Mouse (Mus musculus) midbrain, embryonic 16.5 days (tissue): ENCODE measurements around the gene Pard6b. TPM values are rescaled to one million over a fixed set of nuclear protein-coding genes. Genes with fewer than 3 reads are reported as not detected.

Experiments
- ATAC-seq: fragments of 200-750 bp; cut with Nextera tagmentation; 2 replicates; pipeline ENCODE4 v1.8.0; 2017; ENCODE audit warnings: moderate TSS enrichment
- H3K27ac ChIP-seq: fragments of 300-500 bp; sonication (generic); 2 replicates; pipeline ENCODE4 v1.5.1; 2014; ENCODE audit warnings: mild to moderate bottlenecking, low read length, mixed read lengths
- H3K27me3 ChIP-seq: fragments of 300-500 bp; sonication (generic); 2 replicates; pipeline ENCODE4 v1.6.1; 2014; ENCODE audit warnings: low read depth, low read length, mixed read lengths; ENCODE audit not compliant: control insufficient read depth, insufficient read depth
- H3K36me3 ChIP-seq: fragments of 300-500 bp; sonication (generic); 2 replicates; pipeline ENCODE4 v1.6.1; 2014; ENCODE audit warnings: mild to moderate bottlenecking, low read length, moderate library complexity, mixed read lengths; ENCODE audit not compliant: control insufficient read depth, insufficient read depth
- H3K4me1 ChIP-seq: fragments of 300-500 bp; sonication (generic); 2 replicates; pipeline ENCODE4 v1.6.1; 2014; ENCODE audit warnings: mild to moderate bottlenecking, low read length, mixed read lengths; ENCODE audit not compliant: control insufficient read depth, insufficient read depth
- H3K4me2 ChIP-seq: fragments of 300-500 bp; sonication (generic); 2 replicates; pipeline ENCODE4 v1.6.1; 2014; ENCODE audit warnings: mild to moderate bottlenecking, low read length, mixed read lengths
- H3K4me3 ChIP-seq: fragments of 300-500 bp; sonication (generic); 2 replicates; pipeline ENCODE4 v1.5.1; 2014; ENCODE audit warnings: low read depth, mild to moderate bottlenecking, low read length, moderate library complexity, mixed read lengths
- H3K9ac ChIP-seq: fragments of 300-500 bp; sonication (generic); 2 replicates; pipeline ENCODE4 v1.6.1; 2014; ENCODE audit warnings: low read depth, low read length, mixed read lengths
- H3K9me3 ChIP-seq: fragments of 300-500 bp; sonication (generic); replicated peaks from 2 replicates; pipeline ENCODE4 v1.6.1; 2014; ENCODE audit warnings: mild to moderate bottlenecking, low read length, mixed read lengths; ENCODE audit not compliant: control insufficient read depth, poor library complexity, severe bottlenecking
- WGBS: fragments of 180-500 bp; shearing (Covaris S2); extraction: QIAGEN DNeasy Blood & Tissue Kit; methylation state at CpG from one replicate; pipeline ENCODE4 v1.1.7; 2014; 5-methylcytosine and 5-hydroxymethylcytosine counted together
- polyA plus RNA-seq: library from polyadenylated mRNA; unstranded; fragments of >200 nt; fragmentation: Nextera tagmentation; extraction: Ambion mirVana; gene quantifications from 2 replicates; pipeline ENCODE4 v1.2.1, GENCODE M21; 2015

Gene Pard6b
- polyA plus RNA-seq, 1 experiment from 2014 or later = 7.3 TPM

- 0 out of 2 replicates have a peak overlapping the region, but pooled peaks have one; percentile 34 for H3K9ac ChIP-seq
- no peaks in the 10 kb centered on the region for H3K9me3 ChIP-seq
- 0 out of 2 replicates have a peak, but pooled peaks cover 2% of the 10 kb centered on the region for H3K27me3 ChIP-seq
- no peak overlapping the region for H3K4me3 ChIP-seq
- no peak overlapping the region for H3K4me2 ChIP-seq
- WGBS = 16% methylated on average over 17 of the region's 17 CpGs
- no peaks in the 10 kb centered on the region for H3K36me3 ChIP-seq
- ATAC-seq = peak; percentile 27; the same call in 1 of the 2 replicates
- H3K27ac ChIP-seq = no peak overlapping the region
- peaks cover 11% of the 10 kb centered on the region; the same call in 1 of the 2 replicates for H3K4me1 ChIP-seq
Observed at GRCm38 (mm10) chr2:168114699-168115350, 34.0 kb downstream of the Pard6b start.

DNA sequence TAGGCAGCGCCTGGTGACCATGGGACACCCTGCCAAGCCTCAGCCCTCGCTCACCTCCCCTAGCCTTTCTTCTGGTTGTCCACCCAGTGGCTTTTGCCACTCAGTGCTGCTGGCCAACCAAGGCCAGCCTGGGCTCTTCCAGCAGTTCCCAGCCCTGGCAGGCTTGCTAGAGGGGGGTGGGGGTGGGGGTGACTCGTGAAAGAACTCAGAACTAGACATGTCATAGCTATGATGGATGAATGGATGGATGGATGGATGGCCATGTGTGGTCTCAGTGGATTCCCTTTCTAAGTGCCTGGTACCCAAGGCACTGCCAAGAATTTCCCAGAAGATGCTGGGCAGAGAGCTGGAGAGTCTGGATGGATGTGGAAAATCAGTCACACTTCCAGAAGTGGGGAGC, 35.0 kb downstream of the Pard6b start:
- no peak overlapping the region for H3K4me2 ChIP-seq
- H3K36me3 ChIP-seq = no peaks in the 10 kb centered on the region
- ATAC-seq = no peak
- H3K4me1 ChIP-seq = peaks cover 11% of the 10 kb centered on the region; the same call in 1 of the 2 replicates
- no peaks in the 10 kb centered on the region for H3K9me3 ChIP-seq
- H3K4me3 ChIP-seq = no peak overlapping the region
- 0 out of 2 replicates have a peak overlapping the region, but pooled peaks have one; percentile 6 for H3K9ac ChIP-seq
- no peak overlapping the region for H3K27ac ChIP-seq
- H3K27me3 ChIP-seq = 0 out of 2 replicates have a peak, but pooled peaks cover 2% of the 10 kb centered on the region
- 84% methylated on average over 3 of the region's 3 CpGs for WGBS

- peak; percentile 44; the same call in 1 of the 2 replicates for ATAC-seq
- Histone ChIP-seq H3K36me3 (no peaks in the 10 kb centered on the region), H3K9ac (peak overlapping the region; percentile 61), H3K4me3 (peak overlapping the region; percentile 38), H3K27ac (no peak overlapping the region), H3K27me3 (0 out of 2 replicates have a peak, but pooled peaks cover 2% of the 10 kb centered on the region), H3K4me2 (peak overlapping the region; percentile 75), H3K4me1 (peaks cover 11% of the 10 kb centered on the region; the same call in 1 of the 2 replicates), H3K9me3 (no peaks in the 10 kb centered on the region)
- under 1% methylated on average over 37 of the region's 37 CpGs for WGBS
Observed at GRCm38 (mm10) chr2:168117147-168117546, 36.3 kb downstream of the Pard6b start.

GRCm38 (mm10) chr2:168117553-168117952, 36.7 kb downstream of the Pard6b start:
- 0 out of 2 replicates have a peak, but pooled peaks cover 2% of the 10 kb centered on the region for H3K27me3 ChIP-seq
- under 1% methylated on average over 12 of the region's 13 CpGs for WGBS
- peak overlapping the region; percentile 61 for H3K9ac ChIP-seq
- peaks cover 11% of the 10 kb centered on the region; the same call in 1 of the 2 replicates for H3K4me1 ChIP-seq
- H3K36me3 ChIP-seq = no peaks in the 10 kb centered on the region
- peak overlapping the region; percentile 38 for H3K4me3 ChIP-seq
- H3K9me3 ChIP-seq = no peaks in the 10 kb centered on the region
- peak overlapping the region; percentile 75 for H3K4me2 ChIP-seq
- peak; percentile 7; the same call in 1 of the 2 replicates for ATAC-seq
- no peak overlapping the region for H3K27ac ChIP-seq

GRCm38 (mm10) chr2:168117967-168118366, 37.2 kb downstream of the Pard6b start:
- Histone ChIP-seq H3K36me3 (no peaks in the 10 kb centered on the region), H3K9me3 (no peaks in the 10 kb centered on the region), H3K27me3 (0 out of 2 replicates have a peak, but pooled peaks cover 2% of the 10 kb centered on the region), H3K4me3 (no peak overlapping the region), H3K9ac (no peak overlapping the region), H3K27ac (no peak overlapping the region), H3K4me2 (no peak overlapping the region), H3K4me1 (peaks cover 11% of the 10 kb centered on the region; the same call in 1 of the 2 replicates)
- ATAC-seq = no peak
- WGBS = 57% methylated on average over 16 of the region's 16 CpGs

DNA sequence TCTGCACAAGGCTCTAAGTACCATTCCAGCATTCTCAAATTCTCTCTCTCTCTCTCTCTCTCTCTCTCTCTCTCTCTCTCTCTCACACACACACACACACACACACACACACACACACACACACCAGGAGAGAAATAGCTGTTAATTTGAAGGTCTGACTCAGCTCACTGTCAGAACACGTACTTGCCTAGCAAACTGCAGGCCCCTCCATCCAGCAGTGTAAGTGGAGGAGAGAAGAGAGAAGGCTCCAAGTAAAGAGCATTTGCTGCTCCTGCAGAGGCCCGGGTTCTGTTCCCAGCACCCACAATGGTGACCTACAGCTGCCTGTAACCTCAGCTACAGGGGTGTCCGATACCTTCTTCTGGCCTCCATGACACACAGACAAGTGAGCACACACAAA, 37.7 kb downstream of the Pard6b start:
- Histone ChIP-seq H3K27me3 (0 out of 2 replicates have a peak, but pooled peaks cover 2% of the 10 kb centered on the region), H3K9ac (no peak overlapping the region), H3K4me1 (peaks cover 11% of the 10 kb centered on the region; the same call in 1 of the 2 replicates), H3K9me3 (no peaks in the 10 kb centered on the region), H3K36me3 (no peaks in the 10 kb centered on the region), H3K27ac (no peak overlapping the region), H3K4me3 (no peak overlapping the region), H3K4me2 (no peak overlapping the region)
- ATAC-seq = no peak
- 88% methylated on average over 3 of the region's 3 CpGs for WGBS

GRCm38 (mm10) chr2:168119123-168119522, 38.3 kb downstream of the Pard6b start:
- ATAC-seq = no peak
- H3K27me3 ChIP-seq = 0 out of 2 replicates have a peak, but pooled peaks cover 2% of the 10 kb centered on the region
- H3K4me2 ChIP-seq = no peak overlapping the region
- H3K27ac ChIP-seq = no peak overlapping the region
- 78% methylated on average over 12 of the region's 12 CpGs for WGBS
- no peaks in the 10 kb centered on the region for H3K36me3 ChIP-seq
- no peak overlapping the region for H3K9ac ChIP-seq
- no peaks in the 10 kb centered on the region for H3K9me3 ChIP-seq
- peaks cover 11% of the 10 kb centered on the region; the same call in 1 of the 2 replicates for H3K4me1 ChIP-seq
- no peak overlapping the region for H3K4me3 ChIP-seq

GRCm38 (mm10) chr2:168120906-168121305, 40.1 kb downstream of the Pard6b start:
- Histone ChIP-seq H3K36me3 (no peaks in the 10 kb centered on the region), H3K4me2 (no peak overlapping the region), H3K27me3 (0 out of 2 replicates have a peak, but pooled peaks cover 2% of the 10 kb centered on the region), H3K9ac (no peak overlapping the region), H3K27ac (no peak overlapping the region), H3K4me3 (no peak overlapping the region), H3K4me1 (peaks cover 7% of the 10 kb centered on the region; the same call in 1 of the 2 replicates), H3K9me3 (no peaks in the 10 kb centered on the region)
- ATAC-seq = no peak
- 87% methylated on average over 4 of the region's 4 CpGs for WGBS

DNA sequence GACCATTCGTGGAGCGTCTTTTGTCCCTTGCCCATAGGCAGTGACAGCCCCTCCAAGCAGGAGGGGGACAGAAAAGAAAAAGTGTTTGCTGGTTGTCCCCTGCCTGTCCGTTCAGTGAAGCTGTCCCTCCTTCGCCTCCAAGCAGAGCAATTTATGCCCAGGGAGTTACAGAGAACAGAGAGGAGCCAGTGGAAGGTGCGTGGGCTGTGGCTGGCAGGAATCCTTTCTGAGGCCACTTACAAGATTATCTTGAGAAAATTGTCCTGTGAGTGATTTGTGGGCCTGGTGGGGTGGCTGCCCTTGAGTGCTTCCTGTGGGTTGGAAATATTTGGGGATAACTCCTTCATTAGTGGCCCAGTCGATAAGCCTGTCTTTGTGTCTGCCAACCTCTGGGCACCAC, 42.8 kb downstream of the Pard6b start:
- H3K4me2 ChIP-seq = no peak overlapping the region
- H3K27me3 ChIP-seq = no peaks in the 10 kb centered on the region
- peaks cover 4% of the 10 kb centered on the region for H3K4me1 ChIP-seq
- no peak overlapping the region for H3K9ac ChIP-seq
- no peaks in the 10 kb centered on the region for H3K36me3 ChIP-seq
- no peak for ATAC-seq
- H3K27ac ChIP-seq = no peak overlapping the region
- 91% methylated on average over 6 of the region's 6 CpGs for WGBS
- no peaks in the 10 kb centered on the region for H3K9me3 ChIP-seq
- no peak overlapping the region for H3K4me3 ChIP-seq
